Mouse (Mus musculus) left cerebral cortex, adult 2 months (tissue): ENCODE results near the gene Il15. TPM values are rescaled to one million over a fixed set of nuclear protein-coding genes. Genes with fewer than 3 reads are reported as not detected.

Experiments
- DNase-seq, 2 experiments: peaks; one replicate each; pipeline ENCODE4 v3.0.0; 2021 to 2022; ENCODE audit warnings: low spot score in 2 of 2, mixed read lengths in 1 of 2; ENCODE audit errors: extremely low spot score in 1 of 2
- H3K27ac ChIP-seq: fragments of 200-600 bp; 2 replicates; pipeline ENCODE4 v1.8.1; 2022
- H3K4me3 ChIP-seq: fragments of 200-600 bp; 2 replicates; pipeline ENCODE4 v1.8.1; 2022
- CTCF ChIP-seq: fragments of 200-600 bp; IDR thresholded peaks from 2 replicates; pipeline ENCODE4 v1.8.1; 2022; ENCODE audit warnings: antibody characterized with exemption, mild to moderate bottlenecking, moderate library complexity
- intact Hi-C: fragments of 180-260 bp; cut with DNase I; formaldehyde crosslinking; loops from one replicate; pipeline ENCODE4 v1.15.1; 2025
- long read RNA-seq, 2 experiments: library from polyadenylated mRNA; stranded (forward); transcript quantifications; one replicate each; pipeline ENCODE4 v2.0.0; 2021; ENCODE audit warnings: borderline mapping rate in 2 of 2
- total RNA-seq, 2 experiments: library from RNA; stranded (reverse); gene quantifications; 2 replicates each; pipeline ENCODE4 v1.2.3; 2021

Il15 gene
- 1 to 10 TPM in 1 of 2 experiments, under 1 TPM in 1; 0.94 to 1.5 TPM for total RNA-seq
- long read RNA-seq, experiment 1, result 0 reads
- long read RNA-seq, experiment 2, result 0 reads

DNA sequence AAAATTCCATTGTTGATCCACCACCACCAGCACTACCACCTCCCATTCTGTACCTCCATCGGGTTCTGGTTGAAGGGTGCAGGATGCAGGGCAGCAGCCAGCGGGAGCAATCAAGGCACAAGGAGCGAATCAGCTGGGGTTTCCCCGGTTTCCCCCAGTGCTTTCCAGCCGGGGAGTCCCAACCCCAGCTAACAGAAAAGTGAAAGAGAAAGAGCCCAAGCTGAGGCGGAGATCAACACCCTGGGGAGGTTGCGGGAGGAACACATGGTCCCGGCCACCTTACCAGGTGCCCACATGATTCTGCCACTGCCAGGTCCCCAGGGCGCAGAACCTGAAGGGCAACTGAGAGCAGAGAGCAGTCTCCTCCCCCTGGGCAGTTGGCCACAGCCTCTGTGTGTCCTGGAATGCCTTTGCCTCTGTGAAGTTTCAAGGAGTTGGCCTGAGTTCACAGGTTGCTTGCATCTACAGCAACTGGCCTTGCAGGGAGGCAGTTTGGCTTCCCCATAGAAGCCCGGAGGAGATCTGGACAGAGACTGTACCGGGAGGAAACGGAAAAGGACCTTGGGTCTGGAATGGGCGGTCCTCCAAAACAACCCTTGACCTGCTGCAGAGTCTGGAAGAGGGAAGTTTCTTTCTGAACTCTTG is at the start of gene Il15:
Il15 (minus strand) TSS at position 537 of the 645 bp plus-strand sequence.
- H3K27ac ChIP-seq, result peak within 1 kb of the TSS; percentile 74
- no peak for TF ChIP-seq CTCF
- intact Hi-C loops, result no loop called here
- no peak for DNase-seq
- H3K4me3 ChIP-seq, result peak within 1 kb of the TSS; percentile 47

DNA sequence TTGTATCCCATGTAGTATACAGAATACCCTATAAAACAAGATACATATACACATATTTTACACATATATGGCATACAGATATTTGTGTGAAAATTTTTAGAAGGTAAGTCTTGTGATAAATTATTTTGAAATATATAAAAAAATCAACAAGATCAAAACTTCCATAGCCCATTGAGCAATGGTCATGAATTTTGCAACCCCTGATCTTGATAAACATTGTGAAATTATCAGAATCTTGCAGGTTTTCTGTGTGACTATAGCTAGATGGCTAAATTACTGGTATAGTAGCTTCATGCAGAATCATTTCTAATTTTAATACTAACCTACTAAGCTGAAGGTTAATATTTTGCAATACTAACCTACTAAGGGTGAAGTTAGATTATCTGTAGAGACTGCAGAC is 41.9 kb upstream of the Il15 start:
- no peak overlapping the region for H3K4me3 ChIP-seq
- no peak overlapping the region for H3K27ac ChIP-seq
- TF ChIP-seq CTCF, result no peak
- DNase-seq, result no peak
- intact Hi-C loops, result no loop called here

DNA sequence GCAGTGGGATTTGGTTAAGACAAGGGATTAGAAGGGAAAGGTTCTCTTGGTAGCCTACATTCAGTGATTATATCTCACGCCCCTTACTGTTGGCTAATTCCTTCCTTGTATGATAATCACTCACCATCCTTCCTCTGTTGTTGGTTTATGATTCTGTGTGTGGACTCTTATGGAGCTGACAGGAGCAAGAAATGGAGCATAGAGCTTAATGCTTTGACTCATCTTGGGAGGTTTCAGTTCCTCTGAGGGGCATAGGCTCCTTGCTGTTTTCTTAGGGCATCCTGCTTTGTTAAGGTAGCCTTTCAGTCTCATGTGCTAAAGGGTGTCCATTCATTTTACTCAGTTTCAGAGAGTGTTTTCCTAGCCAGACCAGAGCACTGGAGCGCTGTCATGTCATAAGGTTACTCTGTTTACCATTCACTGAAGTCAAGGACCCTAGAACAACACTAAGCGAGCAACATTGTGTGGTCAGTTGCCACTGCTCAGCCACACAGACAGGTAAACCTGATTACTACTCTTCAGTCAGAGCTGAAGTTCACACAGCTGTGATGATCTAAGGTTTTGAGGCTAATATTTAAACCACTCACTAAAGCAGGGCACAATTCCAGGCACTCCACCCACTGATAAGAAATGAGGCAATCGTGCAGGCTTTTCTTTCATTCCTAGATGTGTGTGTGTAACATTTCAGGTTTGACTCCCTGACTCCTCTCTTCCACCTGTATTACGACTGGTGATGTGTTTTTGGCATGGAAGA is 13.7 kb upstream of the Il15 start:
- intact Hi-C loops, result no loop called here
- no peak overlapping the region for H3K4me3 ChIP-seq
- H3K27ac ChIP-seq, result no peak overlapping the region
- no peak for DNase-seq
- TF ChIP-seq CTCF, result no peak

DNA sequence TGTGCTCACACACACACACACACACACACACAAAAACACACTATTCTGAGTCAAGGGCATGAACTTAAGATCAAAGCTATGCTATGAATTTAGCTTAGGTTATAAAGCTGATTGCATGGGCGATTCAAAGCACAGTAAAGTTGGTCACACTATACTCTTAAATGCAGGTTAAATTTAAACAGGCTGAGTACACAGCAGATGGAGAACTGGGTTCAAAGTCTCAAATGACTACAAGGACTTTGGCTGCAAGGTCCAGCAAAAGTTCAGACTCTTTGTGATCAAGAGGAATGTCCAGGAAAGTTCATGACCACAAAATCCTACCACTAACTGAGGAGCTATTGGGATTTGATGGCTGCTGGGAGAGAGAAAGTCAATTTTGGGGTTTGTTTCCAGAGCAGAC is 12.5 kb upstream of the Il15 start:
- Histone ChIP-seq H3K4me3 (no peak overlapping the region), H3K27ac (no peak overlapping the region)
- DNase-seq, result no peak
- no peak for TF ChIP-seq CTCF
- intact Hi-C loops, result no loop called here

DNA sequence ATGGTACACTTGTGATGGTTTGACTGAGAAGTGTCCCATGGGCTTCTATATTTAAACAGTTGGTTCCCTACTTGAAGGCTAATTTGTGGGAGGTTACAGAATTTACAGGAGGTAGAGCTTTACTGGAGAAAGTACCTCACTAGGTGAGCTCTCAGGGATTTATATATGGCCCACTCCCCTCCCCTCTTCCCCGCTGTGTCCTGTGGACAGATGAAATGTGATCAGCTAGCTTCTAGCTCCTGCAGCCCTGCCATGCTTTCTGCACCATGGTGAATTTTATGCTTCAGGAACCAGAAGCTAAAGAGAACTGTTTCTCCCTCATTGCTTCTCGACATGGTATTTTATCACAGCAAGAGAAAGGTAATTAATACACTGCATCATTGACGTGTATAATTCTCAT is 7.1 kb upstream of the Il15 start:
- no peak for DNase-seq
- no peak for TF ChIP-seq CTCF
- intact Hi-C loops, result no loop called here

DNA sequence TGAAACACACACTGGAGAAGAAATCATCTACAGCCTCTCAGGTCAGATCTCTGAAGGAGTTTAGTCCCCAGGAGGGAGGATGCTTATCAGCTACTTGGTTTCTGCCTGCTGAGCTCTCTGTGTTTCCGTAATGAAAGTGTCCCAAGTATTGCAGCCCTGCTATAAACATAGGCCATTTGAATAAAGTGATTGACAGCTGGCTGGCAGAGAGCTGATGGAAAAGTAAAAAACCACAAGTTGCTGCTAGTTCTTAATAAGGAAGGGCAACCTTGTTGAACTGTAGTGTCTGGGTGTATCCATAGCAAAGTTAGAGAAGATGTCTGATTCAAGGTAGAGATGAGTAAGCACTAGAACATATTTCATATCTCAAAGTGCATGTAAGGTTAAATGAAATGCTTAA is 4.0 kb upstream of the Il15 start:
- Histone ChIP-seq H3K4me3 (no peak overlapping the region), H3K27ac (no peak overlapping the region)
- no peak for DNase-seq
- intact Hi-C loops, result no loop called here
- no peak for TF ChIP-seq CTCF

More for the DNA sequence above, 7.1 kb upstream of the Il15 start:
- H3K4me3 ChIP-seq, result no peak overlapping the region
- H3K27ac ChIP-seq, result no peak overlapping the region

DNA sequence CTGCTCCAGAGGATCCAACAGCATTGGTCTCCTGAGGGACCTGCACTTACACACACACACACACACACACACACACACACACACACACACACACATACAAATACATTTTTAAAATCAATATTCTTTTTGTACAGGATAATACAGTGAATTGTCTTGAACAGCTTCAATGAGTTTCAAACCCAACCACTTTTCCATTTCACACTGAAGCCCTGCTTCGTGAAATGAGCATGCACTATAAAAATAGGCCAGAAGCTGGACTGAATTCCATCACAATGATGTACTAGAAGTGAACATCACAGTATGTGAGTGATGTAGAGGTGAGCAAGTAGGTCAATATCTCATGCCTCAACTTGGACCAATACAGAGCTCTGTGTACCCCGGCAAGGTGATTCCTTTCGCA is 1.0 kb upstream of the Il15 start:
- intact Hi-C loops, result no loop called here
- DNase-seq, result no peak
- no peak overlapping the region for H3K4me3 ChIP-seq
- TF ChIP-seq CTCF, result no peak
- no peak overlapping the region for H3K27ac ChIP-seq

DNA sequence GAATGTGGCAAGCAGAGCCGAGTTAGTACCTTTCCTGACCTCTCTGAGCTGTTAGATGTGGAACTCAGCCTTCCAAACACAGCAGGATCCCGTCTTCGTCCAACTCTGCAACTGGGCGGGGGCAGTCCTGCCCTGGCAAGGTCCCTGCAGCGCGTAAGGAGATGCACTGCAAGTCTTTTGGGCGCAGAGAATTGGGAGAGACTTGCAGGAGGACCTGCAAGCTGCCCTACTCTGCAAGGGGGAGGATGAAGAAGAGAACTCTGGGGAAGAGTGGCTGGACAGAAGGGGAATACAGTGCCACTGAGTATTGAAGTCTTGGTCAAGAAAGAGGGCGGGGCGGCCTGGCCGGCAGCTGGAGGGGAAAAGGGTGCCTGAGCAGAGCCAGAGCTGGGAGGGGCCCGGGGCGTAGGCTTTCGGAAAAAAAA is 749 bp downstream of the Il15 start:
- no peak for DNase-seq
- TF ChIP-seq CTCF, result no peak
- H3K4me3 ChIP-seq, result peak overlapping the region; percentile 47
- intact Hi-C loops, result no loop called here
- H3K27ac ChIP-seq, result peak overlapping the region; percentile 74

DNA sequence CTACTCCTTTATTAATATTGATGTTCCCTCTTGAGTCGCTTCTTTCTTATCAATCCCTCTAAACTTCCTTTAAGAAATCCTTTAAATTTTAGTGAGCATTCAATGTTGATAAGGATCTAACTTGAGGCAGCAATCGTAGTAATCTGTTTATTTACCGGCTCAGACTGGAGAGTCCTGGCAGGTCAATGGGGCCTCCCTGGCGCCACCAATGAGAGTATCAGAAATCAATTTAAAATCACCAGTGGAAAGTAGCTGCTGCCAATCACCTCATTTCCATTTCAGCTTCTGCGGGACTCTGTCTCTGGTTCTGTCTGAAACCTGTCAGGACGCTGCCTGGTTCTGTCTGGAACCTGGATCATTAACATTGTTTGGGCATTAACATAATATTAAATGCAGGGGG is 1.5 kb downstream of the Il15 start:
- no peak for DNase-seq
- no peak for TF ChIP-seq CTCF
- intact Hi-C loops, result no loop called here
- no peak overlapping the region for H3K27ac ChIP-seq
- H3K4me3 ChIP-seq, result peak overlapping the region; percentile 47

DNA sequence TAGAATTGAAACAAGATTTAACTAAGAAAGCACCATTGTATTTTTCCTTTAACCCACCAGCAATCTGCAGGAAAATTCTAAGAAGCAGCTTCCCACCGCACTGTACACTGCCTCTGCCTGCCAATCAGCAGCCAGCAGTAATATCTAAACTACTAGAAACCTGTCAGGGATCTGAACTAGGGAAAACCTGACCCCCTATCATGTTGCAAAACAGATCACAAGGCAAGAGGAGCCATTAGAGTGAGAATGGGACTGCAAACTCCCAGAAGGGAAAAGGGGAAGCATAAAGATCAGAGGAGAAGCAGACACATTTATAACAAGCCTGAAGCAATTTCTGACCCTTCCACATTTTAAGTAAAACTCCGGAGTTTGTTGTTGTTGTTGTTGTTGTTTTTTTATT is 2.0 kb downstream of the Il15 start:
- no peak for TF ChIP-seq CTCF
- Histone ChIP-seq H3K4me3 (no peak overlapping the region), H3K27ac (no peak overlapping the region)
- intact Hi-C loops, result no loop called here
- no peak for DNase-seq

DNA sequence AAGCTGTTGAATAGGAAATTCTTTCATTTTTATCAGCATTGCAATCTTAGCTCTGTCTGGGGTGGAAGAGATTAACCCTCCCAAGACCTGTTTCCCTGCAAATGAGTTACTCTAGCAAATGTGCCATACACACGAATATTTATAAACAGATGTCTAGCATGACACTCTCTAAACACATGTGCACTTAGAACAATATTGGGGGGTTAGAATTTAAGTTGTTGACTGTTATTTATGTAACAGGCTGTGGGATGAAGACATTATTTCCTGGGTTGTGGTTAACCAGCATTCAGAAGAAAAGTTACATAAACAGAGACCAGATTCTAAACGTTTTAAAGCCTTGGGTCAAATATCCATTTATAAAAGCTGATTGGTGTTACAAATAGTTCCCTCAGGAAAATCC is 2.6 kb downstream of the Il15 start:
- intact Hi-C loops, result no loop called here
- no peak overlapping the region for H3K27ac ChIP-seq
- DNase-seq, result no peak
- H3K4me3 ChIP-seq, result no peak overlapping the region
- TF ChIP-seq CTCF, result no peak

DNA sequence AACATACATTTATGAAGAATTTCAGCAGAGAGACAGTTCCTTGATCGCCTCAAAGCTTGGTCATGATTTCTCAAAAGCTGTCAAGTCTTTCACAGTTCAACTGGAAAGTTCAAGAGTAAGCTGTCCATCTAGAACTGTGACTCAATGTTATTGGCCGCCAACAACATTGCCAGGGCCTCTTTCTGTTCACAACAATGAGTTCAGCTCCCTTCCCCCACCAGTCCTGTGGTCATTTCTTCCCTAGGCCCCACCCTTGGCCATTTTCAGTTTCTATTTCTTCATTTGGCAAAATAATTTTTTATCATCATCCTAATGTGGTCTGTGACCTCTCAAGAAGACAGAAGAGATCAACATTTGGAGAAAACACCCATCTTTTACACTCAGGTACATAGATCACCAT is 4.5 kb downstream of the Il15 start:
- no peak overlapping the region for H3K4me3 ChIP-seq
- DNase-seq, result no peak
- intact Hi-C loops, result no loop called here
- TF ChIP-seq CTCF, result no peak
- no peak overlapping the region for H3K27ac ChIP-seq

DNA sequence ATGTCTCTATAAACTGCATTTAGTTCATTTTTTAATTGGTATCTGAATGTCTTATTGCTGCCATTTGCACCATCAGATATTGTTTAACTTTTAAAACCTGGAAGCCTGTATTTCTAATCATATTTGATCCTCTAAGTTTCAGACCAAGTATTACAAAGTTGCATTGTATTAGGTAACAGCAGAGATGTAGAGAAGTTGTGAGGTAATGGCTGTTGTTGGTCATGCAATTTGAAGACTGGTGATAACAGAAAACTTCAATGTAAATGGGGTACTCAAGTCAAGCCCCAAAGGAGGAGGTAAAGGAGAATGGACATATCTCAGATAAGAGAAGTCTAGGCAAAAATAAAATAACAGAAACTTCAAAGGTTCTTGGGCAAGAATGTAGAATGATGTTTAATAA is 11.8 kb downstream of the Il15 start:
- no peak overlapping the region for H3K27ac ChIP-seq
- no peak for TF ChIP-seq CTCF
- no peak for DNase-seq
- no peak overlapping the region for H3K4me3 ChIP-seq
- intact Hi-C loops, result no loop called here
